Mouse (Mus musculus): ENCODE data around the gene Cfap20. TPM values are rescaled to one million over a fixed set of nuclear protein-coding genes. Genes with fewer than 3 reads are reported as not detected.

The Cfap20 gene
- total RNA-seq, 1 experiment from 2014 or later, result 47.4 TPM

- no peak for DNase-seq
These were observed 61.2 kb downstream of the Cfap20 start for GRCm38 (mm10) chr8:95373389-95374002.

Other genes starting within 250 kb of the Cfap20 start
- 94.1 and 104 TPM in 2 replicates for gene Kifc3, start 232.1 kb downstream of the Cfap20 start, total RNA-seq (2021)
- gene Cngb1, start 128.3 kb downstream of the Cfap20 start, total RNA-seq (2021), result 1.0 and 2.0 TPM in 2 replicates
- gene Tepp, start 124.3 kb downstream of the Cfap20 start, total RNA-seq (2021), result not detected in 2 replicates
- 10.6 and 11.6 TPM in 2 replicates for gene Zfp319, start 102.9 kb downstream of the Cfap20 start, total RNA-seq (2021)
- 17.4 and 25.0 TPM in 2 replicates for gene Usb1, start 102.6 kb downstream of the Cfap20 start, total RNA-seq (2021)
- gene Mmp15, start 82.6 kb downstream of the Cfap20 start, total RNA-seq (2021), result 21.3 and 21.8 TPM in 2 replicates
- 81.9 and 82.2 TPM in 2 replicates for gene Csnk2a2, start 55.2 kb upstream of the Cfap20 start, total RNA-seq (2021)
- gene Ccdc113, start 99.2 kb upstream of the Cfap20 start, total RNA-seq (2021), result 0.98 and 1.7 TPM in 2 replicates
- not detected in 2 replicates for gene Prss54, start 141.5 kb upstream of the Cfap20 start, total RNA-seq (2021)
- gene Gins3, start 198.6 kb upstream of the Cfap20 start, total RNA-seq (2021), result 2.9 and 4.1 TPM in 2 replicates
- 19.8 and 36.4 TPM in 2 replicates for gene Ndrg4, start 242.1 kb upstream of the Cfap20 start, total RNA-seq (2021)